8 mouse cellular contexts compared by ENCODE assay signal in genomic region chr10:127165354-127165653, GRCm38 (mm10). TPM values are rescaled to one million over a fixed set of nuclear protein-coding genes. Genes with fewer than 3 reads are reported as not detected.
A peak's percentile ranks its signal among the peaks of the same experiment; 100 is the strongest.
DNase-seq lines count a peak whose midpoint lies in the region; ATAC-seq and TF ChIP-seq lines count a peak whose summit lies in the region.

No protein-coding gene starts in this region.

- in situ Hi-C loops in Patski (cut with MboI; ENCODE audit: low pct_unique_long_range_greater_than_20kb) = no loop called here

- peak overlapping the region; percentile 80 for H3K9ac ChIP-seq in heart, embryonic 13.5 days
- H3K9ac ChIP-seq in heart, embryonic 16.5 days (ENCODE audit: low read length) = peak overlapping the region; percentile 79

- DNase-seq in heart, adult 9 months (ENCODE audit: low spot score in 2 of 2) = no peak
- no peak for DNase-seq in Patski (ENCODE audit: low read depth, low spot score)
- no peak for DNase-seq in midbrain, embryonic 10.5 days (ENCODE audit: low spot score)
- DNase-seq in adrenal gland, postnatal 10 days = no peak
- DNase-seq in c-Kit-positive CD71-positive TER-119-positive erythroid progenitor cells, embryonic 14.5 days (ENCODE audit: low spot score) = no peak

- CTCF ChIA-PET in Patski (lab: Charles Lee) = interaction anchor here (0.9 to 3.8 kb wide), 2 partner anchors 11 to 19 kb away, joined by 3 to 18 read pairs; no protein-coding TSS in a partner anchor

- no peaks in the 10 kb centered on the region for H3K36me3 ChIP-seq in heart, embryonic 13.5 days
- no peaks in the 10 kb centered on the region for H3K36me3 ChIP-seq in heart, embryonic 16.5 days (ENCODE audit: control insufficient read depth, insufficient read depth)
- no peaks in the 10 kb centered on the region for H3K36me3 ChIP-seq in midbrain, embryonic 10.5 days

- peak overlapping the region; percentile 66 for H3K4me3 ChIP-seq in heart, embryonic 13.5 days
- peak overlapping the region; percentile 73 for H3K4me3 ChIP-seq in heart, embryonic 16.5 days (ENCODE audit: low read length)
- peak overlapping the region; percentile 70 for H3K4me3 ChIP-seq in midbrain, embryonic 10.5 days

- no peaks in the 10 kb centered on the region for H3K9me3 ChIP-seq in heart, embryonic 13.5 days
- no peaks in the 10 kb centered on the region for H3K9me3 ChIP-seq in heart, embryonic 16.5 days (replicated peaks; ENCODE audit: control insufficient read depth, low read length)
- no peaks in the 10 kb centered on the region for H3K9me3 ChIP-seq in midbrain, embryonic 10.5 days (replicated peaks)

- peak overlapping the region; percentile 100 for H3K4me2 ChIP-seq in heart, embryonic 13.5 days
- H3K4me2 ChIP-seq in heart, embryonic 16.5 days (ENCODE audit: low read depth, low read length) = peak overlapping the region; percentile 100

- peaks cover 81% of the 10 kb centered on the region for H3K27me3 ChIP-seq in heart, embryonic 13.5 days (replicated peaks)
- no peaks in the 10 kb centered on the region for H3K27me3 ChIP-seq in Patski
- peaks cover 50% of the 10 kb centered on the region for H3K27me3 ChIP-seq in heart, embryonic 16.5 days (ENCODE audit: control insufficient read depth, insufficient read depth, low read length)
- peaks cover 75% of the 10 kb centered on the region for H3K27me3 ChIP-seq in midbrain, embryonic 10.5 days (ENCODE audit: low read depth, poor library complexity, severe bottlenecking)

- under 1% methylated on average over 40 of the region's 42 CpGs for WGBS in heart, embryonic 13.5 days
- under 1% methylated on average over 42 of the region's 42 CpGs for WGBS in heart, embryonic 16.5 days
- under 1% methylated on average over 42 of the region's 42 CpGs for WGBS in midbrain, embryonic 10.5 days

- H3K4me1 ChIP-seq in heart, embryonic 13.5 days = peaks cover 39% of the 10 kb centered on the region
- H3K4me1 ChIP-seq in heart, embryonic 16.5 days (ENCODE audit: control insufficient read depth, insufficient read depth, low read length) = peaks cover 16% of the 10 kb centered on the region
- peaks cover 34% of the 10 kb centered on the region for H3K4me1 ChIP-seq in midbrain, embryonic 10.5 days

- no peak for TF ChIP-seq CTCF in Patski (IDR thresholded peaks at IDR 0.05)

- POLR2A ChIA-PET in Patski (lab: Charles Lee) = interaction anchor here (1.0 to 1.3 kb wide), 2 partner anchors 10 to 24 kb away, joined by 3 to 4 read pairs; no protein-coding TSS in a partner anchor

- H3K27ac ChIP-seq in heart, embryonic 13.5 days (replicated peaks) = no peak overlapping the region
- H3K27ac ChIP-seq in heart, embryonic 16.5 days (ENCODE audit: low read length) = peak overlapping the region; percentile 46
- peak overlapping the region; percentile 79 for H3K27ac ChIP-seq in midbrain, embryonic 10.5 days (replicated peaks)

- 0 out of 2 replicates have a peak, but pooled peaks have one; percentile 7 for ATAC-seq in heart, embryonic 13.5 days (ENCODE audit: extremely low read depth, insufficient number of reproducible peaks, low FRiP score, low TSS enrichment)
- ATAC-seq in Patski = peak; percentile 59
- peak; percentile 24; the same call in 1 of the 2 replicates for ATAC-seq in heart, embryonic 16.5 days (replicated peaks; ENCODE audit: extremely low read depth, insufficient read depth, low FRiP score)
- ATAC-seq in CD4-positive, CD25-positive, alpha-beta regulatory T cell, adult 4 months = no peak

RNA-seq across cellular contexts. Expression of gene B4galnt1, which starts 0.3 kb away (rescaled TPM):
- 1.2 and 1.7 TPM in 2 replicates for polyA plus RNA-seq in heart, embryonic 13.5 days (2015; fragmentation: Nextera tagmentation; extraction: Ambion mirVana)
- 112 TPM for polyA plus RNA-seq in Patski (2021)
- 3.4 and 6.5 TPM in 2 replicates for polyA plus RNA-seq in heart, embryonic 16.5 days (2015; fragmentation: Nextera tagmentation; extraction: Ambion mirVana)
- polyA plus RNA-seq in midbrain, embryonic 10.5 days (2016; fragmentation: Nextera tagmentation; extraction: Ambion mirVana) = 4.9 and 6.1 TPM in 2 replicates
- 10 to 100 TPM; 12.7 to 16.3 TPM for total RNA-seq in adrenal gland, postnatal 10 days (2021)
- polyA plus RNA-seq in CD4-positive, CD25-positive, alpha-beta regulatory T cell, adult 4 months (2017; shearing (Covaris generic)) = 100 to 1,000 TPM; 166 to 206 TPM

RNA-seq across cellular contexts. Expression of gene Slc26a10, which starts 15.1 kb away (rescaled TPM):
- polyA plus RNA-seq in heart, embryonic 13.5 days (2015; fragmentation: Nextera tagmentation; extraction: Ambion mirVana) = 18.0 and 21.5 TPM in 2 replicates
- 0.85 TPM for polyA plus RNA-seq in Patski (2021)
- polyA plus RNA-seq in heart, embryonic 16.5 days (2015; fragmentation: Nextera tagmentation; extraction: Ambion mirVana) = 16.2 and 17.6 TPM in 2 replicates
- polyA plus RNA-seq in midbrain, embryonic 10.5 days (2016; fragmentation: Nextera tagmentation; extraction: Ambion mirVana) = 0.87 and 1.4 TPM in 2 replicates
- total RNA-seq in adrenal gland, postnatal 10 days (2021) = 10 to 100 TPM in 1 of 2 experiments, 1 to 10 TPM in 1; 7.4 to 13.7 TPM
- 1 to 10 TPM; 2.6 to 2.8 TPM for polyA plus RNA-seq in CD4-positive, CD25-positive, alpha-beta regulatory T cell, adult 4 months (2017; shearing (Covaris generic))

RNA-seq across cellular contexts. Expression of gene Arhgef25, which starts 24.6 kb away (rescaled TPM):
- polyA plus RNA-seq in heart, embryonic 13.5 days (2015; fragmentation: Nextera tagmentation; extraction: Ambion mirVana) = 21.4 and 21.6 TPM in 2 replicates
- 106 TPM for polyA plus RNA-seq in Patski (2021)
- polyA plus RNA-seq in heart, embryonic 16.5 days (2015; fragmentation: Nextera tagmentation; extraction: Ambion mirVana) = 26.0 and 27.0 TPM in 2 replicates
- polyA plus RNA-seq in midbrain, embryonic 10.5 days (2016; fragmentation: Nextera tagmentation; extraction: Ambion mirVana) = 24.8 and 28.7 TPM in 2 replicates
- 10 to 100 TPM; 18.1 to 26.5 TPM for total RNA-seq in adrenal gland, postnatal 10 days (2021)
- polyA plus RNA-seq in CD4-positive, CD25-positive, alpha-beta regulatory T cell, adult 4 months (2017; shearing (Covaris generic)) = under 1 TPM in 1 of 2 experiments, not detected in 1; 0.38 TPM

RNA-seq across cellular contexts. Expression of gene Dtx3, which starts 30.2 kb away (rescaled TPM):
- polyA plus RNA-seq in heart, embryonic 13.5 days (2015; fragmentation: Nextera tagmentation; extraction: Ambion mirVana) = 65.2 and 67.7 TPM in 2 replicates
- 155 TPM for polyA plus RNA-seq in Patski (2021)
- polyA plus RNA-seq in heart, embryonic 16.5 days (2015; fragmentation: Nextera tagmentation; extraction: Ambion mirVana) = 69.9 and 72.5 TPM in 2 replicates
- 119 and 142 TPM in 2 replicates for polyA plus RNA-seq in midbrain, embryonic 10.5 days (2016; fragmentation: Nextera tagmentation; extraction: Ambion mirVana)
- 10 to 100 TPM; 48.3 to 69.4 TPM for total RNA-seq in adrenal gland, postnatal 10 days (2021)
- polyA plus RNA-seq in CD4-positive, CD25-positive, alpha-beta regulatory T cell, adult 4 months (2017; shearing (Covaris generic)) = 10 to 100 TPM; 39.4 to 42.2 TPM

RNA-seq across cellular contexts. Expression of gene Os9, which starts 44.4 kb away (rescaled TPM):
- polyA plus RNA-seq in heart, embryonic 13.5 days (2015; fragmentation: Nextera tagmentation; extraction: Ambion mirVana) = 48.0 and 49.5 TPM in 2 replicates
- 173 TPM for polyA plus RNA-seq in Patski (2021)
- 55.9 and 57.5 TPM in 2 replicates for polyA plus RNA-seq in heart, embryonic 16.5 days (2015; fragmentation: Nextera tagmentation; extraction: Ambion mirVana)
- polyA plus RNA-seq in midbrain, embryonic 10.5 days (2016; fragmentation: Nextera tagmentation; extraction: Ambion mirVana) = 62.3 and 83.0 TPM in 2 replicates
- 10 to 100 TPM; 82.0 to 88.6 TPM for total RNA-seq in adrenal gland, postnatal 10 days (2021)
- 100 to 1,000 TPM in 1 of 2 experiments, 10 to 100 TPM in 1; 78.1 to 142 TPM for polyA plus RNA-seq in CD4-positive, CD25-positive, alpha-beta regulatory T cell, adult 4 months (2017; shearing (Covaris generic))

Comparison
In these comparisons a context has a peak if more than half of its experiments do, and no peak if none do; other contexts are left out.
1. RNA of gene B4galnt1, which starts 0.3 kb away (polyA plus RNA-seq): 166 to 206 TPM in CD4-positive, CD25-positive, alpha-beta regulatory T cell, adult 4 months and 112 TPM in Patski (single experiment); 3.4 to 6.5 TPM in heart, embryonic 16.5 days, 4.9 to 6.1 TPM in midbrain, embryonic 10.5 days and 1.2 to 1.7 TPM in heart, embryonic 13.5 days; every median in the first group is over 10 times any median in the second.
2. RNA of gene Arhgef25, which starts 24.6 kb away (polyA plus RNA-seq): 106 TPM in Patski (single experiment), 26.0 to 27.0 TPM in heart, embryonic 16.5 days, 24.8 to 28.7 TPM in midbrain, embryonic 10.5 days and 21.4 to 21.6 TPM in heart, embryonic 13.5 days; 0.38 TPM in CD4-positive, CD25-positive, alpha-beta regulatory T cell, adult 4 months; every median in the first group is over 10 times any median in the second.
3. Peak in every context shown above with its lines, with median percentiles within 50 percentile points of each other: H3K4me3 ChIP-seq.